Mouse (Mus musculus): ENCODE measurements around the gene Adora2b. TPM values are rescaled to one million over a fixed set of nuclear protein-coding genes. Genes with fewer than 3 reads are reported as not detected.

Adora2b gene
- polyA plus RNA-seq, 1 experiment, result 1.3 TPM

- 82% methylated on average over 2 of the region's 2 CpGs for WGBS
- DNase-seq (ENCODE audit: low read depth in 1 of 2, low spot score in 2 of 2), result no peak
- no peak for TF ChIP-seq POLR2A (IDR thresholded peaks at IDR 0.05; ENCODE audit: low read depth, low read length)
- no peak for TF ChIP-seq CTCF (IDR thresholded peaks at IDR 0.05; ENCODE audit: extremely low read depth, insufficient read depth, insufficient read length, insufficient replicate concordance)
- no peak overlapping the region for H3K27ac ChIP-seq (ENCODE audit: insufficient read depth, low read length)
- H3K4me1 ChIP-seq (ENCODE audit: control insufficient read depth, insufficient read depth, insufficient read length), result no peaks in the 10 kb centered on the region
- no peaks in the 10 kb centered on the region for H3K27me3 ChIP-seq (ENCODE audit: control insufficient read depth, insufficient read depth, low read length)
- H3K36me3 ChIP-seq (ENCODE audit: control insufficient read depth, insufficient read depth, low read length), result no peaks in the 10 kb centered on the region
- no peak overlapping the region for H3K4me3 ChIP-seq (ENCODE audit: extremely low read depth, insufficient read depth, insufficient read length)
Measured at GRCm38 (mm10) chr11:62215107-62215506, 33.7 kb upstream of the Adora2b start.

- TF ChIP-seq POLR2A (IDR thresholded peaks at IDR 0.05; ENCODE audit: low read depth, low read length), result no peak
- TF ChIP-seq CTCF (IDR thresholded peaks at IDR 0.05; ENCODE audit: extremely low read depth, insufficient read depth, insufficient read length, insufficient replicate concordance), result no peak
- Histone ChIP-seq H3K27ac (ENCODE audit: insufficient read depth, low read length) (no peak overlapping the region), H3K4me1 (ENCODE audit: control insufficient read depth, insufficient read depth, insufficient read length) (no peaks in the 10 kb centered on the region), H3K36me3 (ENCODE audit: control insufficient read depth, insufficient read depth, low read length) (no peaks in the 10 kb centered on the region), H3K4me3 (ENCODE audit: extremely low read depth, insufficient read depth, insufficient read length) (no peak overlapping the region), H3K27me3 (ENCODE audit: control insufficient read depth, insufficient read depth, low read length) (no peaks in the 10 kb centered on the region)
- WGBS, result 93% methylated on average over 6 of the region's 6 CpGs
- DNase-seq (ENCODE audit: low read depth in 1 of 2, low spot score in 2 of 2), result no peak
Measured at GRCm38 (mm10) chr11:62217751-62218150, 31.0 kb upstream of the Adora2b start.

DNA sequence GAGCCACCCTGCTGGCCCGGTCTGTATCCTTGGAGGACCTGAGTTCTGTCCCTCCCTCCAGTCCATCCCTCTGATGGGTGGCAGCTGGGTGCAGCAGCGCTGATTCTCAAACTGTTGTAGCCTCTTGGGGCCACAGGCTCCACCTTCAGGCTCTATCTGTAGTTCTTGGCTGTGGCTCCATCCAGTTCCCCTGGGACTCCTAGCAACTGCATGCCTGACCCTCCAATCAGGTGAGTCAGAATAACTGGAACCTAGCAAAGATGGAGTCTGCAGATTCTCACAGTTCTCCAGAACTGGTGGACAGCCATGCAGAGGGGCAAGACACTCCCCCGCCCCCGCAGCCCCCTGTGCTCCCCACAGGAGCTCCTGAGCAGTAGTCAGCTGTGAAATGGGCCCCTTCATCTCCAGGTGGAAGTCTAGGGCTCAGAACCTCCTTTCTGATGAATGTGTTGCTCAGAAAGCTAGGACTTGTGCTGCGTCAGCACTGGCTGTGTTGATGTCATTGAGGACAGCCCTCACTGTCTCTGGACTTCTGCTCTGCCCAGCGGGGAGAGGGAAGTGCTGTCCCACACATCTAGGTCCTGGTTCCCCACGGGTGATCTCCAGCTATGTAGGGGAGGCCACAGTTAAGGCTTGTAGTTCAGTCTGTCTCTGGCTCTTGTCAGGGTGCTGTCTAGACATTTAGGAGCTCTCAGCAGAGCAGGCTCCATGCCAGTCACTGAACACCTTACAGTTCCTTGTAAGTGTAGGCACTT, 27.9 kb upstream of the Adora2b start:
- TF ChIP-seq POLR2A (IDR thresholded peaks at IDR 0.05; ENCODE audit: low read depth, low read length) (no peak), CTCF (IDR thresholded peaks at IDR 0.05; ENCODE audit: extremely low read depth, insufficient read depth, insufficient read length, insufficient replicate concordance) (no peak)
- no peak for DNase-seq (ENCODE audit: low read depth in 1 of 2, low spot score in 2 of 2)
- Histone ChIP-seq H3K4me1 (ENCODE audit: control insufficient read depth, insufficient read depth, insufficient read length) (no peaks in the 10 kb centered on the region), H3K27me3 (ENCODE audit: control insufficient read depth, insufficient read depth, low read length) (no peaks in the 10 kb centered on the region), H3K4me3 (ENCODE audit: extremely low read depth, insufficient read depth, insufficient read length) (no peak overlapping the region), H3K36me3 (ENCODE audit: control insufficient read depth, insufficient read depth, low read length) (no peaks in the 10 kb centered on the region), H3K27ac (ENCODE audit: insufficient read depth, low read length) (no peak overlapping the region)
- WGBS, result 74% methylated on average over 7 of the region's 7 CpGs

- H3K36me3 ChIP-seq (ENCODE audit: control insufficient read depth, insufficient read depth, low read length), result no peaks in the 10 kb centered on the region
- no peaks in the 10 kb centered on the region for H3K4me1 ChIP-seq (ENCODE audit: control insufficient read depth, insufficient read depth, insufficient read length)
- no peak overlapping the region for H3K4me3 ChIP-seq (ENCODE audit: extremely low read depth, insufficient read depth, insufficient read length)
- no peak for TF ChIP-seq POLR2A (IDR thresholded peaks at IDR 0.05; ENCODE audit: low read depth, low read length)
- TF ChIP-seq CTCF (IDR thresholded peaks at IDR 0.05; ENCODE audit: extremely low read depth, insufficient read depth, insufficient read length, insufficient replicate concordance), result no peak
- no peak for DNase-seq (ENCODE audit: low read depth in 1 of 2, low spot score in 2 of 2)
- no peak overlapping the region for H3K27ac ChIP-seq (ENCODE audit: insufficient read depth, low read length)
- 44% methylated on average over 5 of the region's 5 CpGs for WGBS
- no peaks in the 10 kb centered on the region for H3K27me3 ChIP-seq (ENCODE audit: control insufficient read depth, insufficient read depth, low read length)
Measured at GRCm38 (mm10) chr11:62223416-62223815, 25.4 kb upstream of the Adora2b start.

GRCm38 (mm10) chr11:62223962-62224361, 24.8 kb upstream of the Adora2b start:
- H3K36me3 ChIP-seq (ENCODE audit: control insufficient read depth, insufficient read depth, low read length), result no peaks in the 10 kb centered on the region
- no peak for DNase-seq (ENCODE audit: low read depth in 1 of 2, low spot score in 2 of 2)
- TF ChIP-seq CTCF (IDR thresholded peaks at IDR 0.05; ENCODE audit: extremely low read depth, insufficient read depth, insufficient read length, insufficient replicate concordance), result no peak
- TF ChIP-seq POLR2A (IDR thresholded peaks at IDR 0.05; ENCODE audit: low read depth, low read length), result no peak
- no peak overlapping the region for H3K27ac ChIP-seq (ENCODE audit: insufficient read depth, low read length)
- no peak overlapping the region for H3K4me3 ChIP-seq (ENCODE audit: extremely low read depth, insufficient read depth, insufficient read length)
- no peaks in the 10 kb centered on the region for H3K27me3 ChIP-seq (ENCODE audit: control insufficient read depth, insufficient read depth, low read length)
- WGBS, result 42% methylated on average over 7 of the region's 7 CpGs
- no peaks in the 10 kb centered on the region for H3K4me1 ChIP-seq (ENCODE audit: control insufficient read depth, insufficient read depth, insufficient read length)

DNA sequence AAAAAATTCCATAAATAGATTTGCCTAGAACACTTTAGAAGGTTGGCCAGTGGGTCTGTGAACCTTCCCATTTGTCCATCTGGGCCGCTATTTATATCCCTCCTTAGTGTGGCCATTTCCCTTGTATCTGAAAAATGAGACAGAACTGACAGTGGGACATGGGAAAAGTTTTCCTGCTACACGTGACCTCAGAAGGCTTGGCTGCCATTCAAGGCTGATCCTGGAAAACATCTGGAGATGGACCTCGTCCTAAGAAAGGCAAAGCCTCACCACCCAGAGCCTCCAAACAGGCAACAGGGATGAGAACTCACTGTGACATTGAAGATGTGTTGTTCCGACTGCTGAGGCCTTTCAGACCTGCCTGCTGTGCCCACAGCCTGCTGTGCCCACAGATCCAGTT, 24.0 kb upstream of the Adora2b start:
- no peaks in the 10 kb centered on the region for H3K36me3 ChIP-seq (ENCODE audit: control insufficient read depth, insufficient read depth, low read length)
- no peaks in the 10 kb centered on the region for H3K27me3 ChIP-seq (ENCODE audit: control insufficient read depth, insufficient read depth, low read length)
- H3K27ac ChIP-seq (ENCODE audit: insufficient read depth, low read length), result no peak overlapping the region
- WGBS, result 91% methylated on average over 4 of the region's 4 CpGs
- H3K4me3 ChIP-seq (ENCODE audit: extremely low read depth, insufficient read depth, insufficient read length), result no peak overlapping the region
- DNase-seq (ENCODE audit: low read depth in 1 of 2, low spot score in 2 of 2), result no peak
- TF ChIP-seq POLR2A (IDR thresholded peaks at IDR 0.05; ENCODE audit: low read depth, low read length) (no peak), CTCF (IDR thresholded peaks at IDR 0.05; ENCODE audit: extremely low read depth, insufficient read depth, insufficient read length, insufficient replicate concordance) (no peak)
- H3K4me1 ChIP-seq (ENCODE audit: control insufficient read depth, insufficient read depth, insufficient read length), result no peaks in the 10 kb centered on the region

DNA sequence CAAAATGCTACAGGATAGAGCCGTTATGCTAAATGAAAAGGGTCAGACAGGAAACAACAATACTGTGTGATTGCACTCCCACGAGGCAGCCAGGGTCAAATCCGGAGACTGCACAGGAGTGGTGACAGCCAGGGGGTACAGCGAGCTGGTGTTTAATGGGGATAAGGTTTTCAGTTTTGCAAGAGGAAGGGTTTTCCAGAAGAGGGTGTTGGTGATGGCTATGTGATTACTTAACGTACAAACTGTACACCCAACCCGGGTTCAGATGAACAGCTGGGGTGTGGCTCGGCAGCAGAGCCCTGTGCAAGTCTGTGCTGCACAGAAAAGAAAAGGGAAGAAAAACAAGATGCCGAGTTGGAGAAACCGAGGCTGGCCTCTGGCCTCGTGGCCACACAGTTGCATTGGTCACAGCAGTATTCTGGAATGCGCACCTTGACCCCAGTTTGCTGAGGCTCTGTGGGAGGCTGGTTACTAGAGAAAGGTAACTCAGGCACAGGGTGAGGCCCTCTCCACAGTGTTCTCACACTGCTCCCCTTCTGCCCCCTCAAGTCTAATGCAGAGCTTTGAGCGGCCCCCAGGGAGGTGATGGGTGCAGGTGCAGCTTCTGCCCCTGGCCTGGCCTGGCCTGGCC, 8.0 kb upstream of the Adora2b start:
- H3K27ac ChIP-seq (ENCODE audit: insufficient read depth, low read length), result no peak overlapping the region
- TF ChIP-seq CTCF (IDR thresholded peaks at IDR 0.05; ENCODE audit: extremely low read depth, insufficient read depth, insufficient read length, insufficient replicate concordance), result no peak
- no peak for TF ChIP-seq POLR2A (IDR thresholded peaks at IDR 0.05; ENCODE audit: low read depth, low read length)
- no peaks in the 10 kb centered on the region for H3K27me3 ChIP-seq (ENCODE audit: control insufficient read depth, insufficient read depth, low read length)
- WGBS, result 77% methylated on average over 12 of the region's 12 CpGs
- H3K4me1 ChIP-seq (ENCODE audit: control insufficient read depth, insufficient read depth, insufficient read length), result no peaks in the 10 kb centered on the region
- no peaks in the 10 kb centered on the region for H3K36me3 ChIP-seq (ENCODE audit: control insufficient read depth, insufficient read depth, low read length)
- DNase-seq (ENCODE audit: low read depth in 1 of 2, low spot score in 2 of 2), result no peak
- no peak overlapping the region for H3K4me3 ChIP-seq (ENCODE audit: extremely low read depth, insufficient read depth, insufficient read length)

Measured in spleen, adult 2 months (tissue).